Mouse (Mus musculus) c-Kit-positive CD71-negative TER-119-negative erythroid progenitor cells, embryonic 14.5 days (primary cell): Measurements from ENCODE around the gene Plcb2.

Source experiments
- DNase-seq: peaks from one replicate; pipeline ENCODE4 v3.0.0-alpha.2; 2013; ENCODE audit warnings: low read depth

Plcb2 gene

GRCm38 (mm10) chr2:118728337-118728736 lies at the start of gene Plcb2:
Plcb2 (minus strand) TSS chr2:118728438.
- no peak for DNase-seq

- DNase-seq, result no peak
Measured at GRCm38 (mm10) chr2:118776295-118776694, 48.1 kb upstream of the Plcb2 start.

- DNase-seq, result no peak
Measured at GRCm38 (mm10) chr2:118775846-118776245, 47.6 kb upstream of the Plcb2 start.

GRCm38 (mm10) chr2:118775396-118775795 lies 47.2 kb upstream of the Plcb2 start:
- no peak for DNase-seq

- no peak for DNase-seq
Measured at GRCm38 (mm10) chr2:118774536-118774935, 46.3 kb upstream of the Plcb2 start.

GRCm38 (mm10) chr2:118772158-118772874 lies 44.1 kb upstream of the Plcb2 start, which contains the start of gene Phgr1:
Phgr1 (plus strand) TSS chr2:118772769.
- DNase-seq, result no peak

GRCm38 (mm10) chr2:118766041-118767033 lies 38.1 kb upstream of the Plcb2 start:
- no peak for DNase-seq

GRCm38 (mm10) chr2:118764875-118765274 lies 36.6 kb upstream of the Plcb2 start:
- no peak for DNase-seq

GRCm38 (mm10) chr2:118764094-118764831 lies 36.0 kb upstream of the Plcb2 start:
- DNase-seq, result no peak

- no peak for DNase-seq
Measured at GRCm38 (mm10) chr2:118763469-118763868, 35.2 kb upstream of the Plcb2 start.

- no peak for DNase-seq
Measured at GRCm38 (mm10) chr2:118762784-118763148, 34.5 kb upstream of the Plcb2 start.

- DNase-seq, result no peak
Measured at GRCm38 (mm10) chr2:118761906-118762783, 33.9 kb upstream of the Plcb2 start, which contains the start of gene Ccdc9b. Ccdc9b (minus strand) TSS chr2:118762661.

- DNase-seq, result no peak
Measured at GRCm38 (mm10) chr2:118761358-118761757, 33.1 kb upstream of the Plcb2 start.

GRCm38 (mm10) chr2:118760311-118761025 lies 32.2 kb upstream of the Plcb2 start:
- DNase-seq, result no peak

GRCm38 (mm10) chr2:118759828-118760227 lies 31.6 kb upstream of the Plcb2 start:
- DNase-seq, result peak; percentile 68

GRCm38 (mm10) chr2:118756103-118756502 lies 27.9 kb upstream of the Plcb2 start:
- no peak for DNase-seq

- DNase-seq, result no peak
Measured at GRCm38 (mm10) chr2:118755407-118755806, 27.2 kb upstream of the Plcb2 start.

GRCm38 (mm10) chr2:118754143-118754542 lies 25.9 kb upstream of the Plcb2 start:
- no peak for DNase-seq

- DNase-seq, result no peak
Measured at GRCm38 (mm10) chr2:118752792-118753108, 24.5 kb upstream of the Plcb2 start.
